Mouse (Mus musculus) heart, embryonic 11.5 days (tissue): ENCODE measurements around the gene Fuca1. TPM values are rescaled to one million over a fixed set of nuclear protein-coding genes. Genes with fewer than 3 reads are reported as not detected.

Source experiments
- ATAC-seq: fragments of 200-750 bp; cut with Nextera tagmentation; replicated peaks from 2 replicates; pipeline ENCODE4 v1.8.0; 2017; ENCODE audit warnings: moderate library complexity; ENCODE audit not compliant: insufficient number of reproducible peaks, low FRiP score, low TSS enrichment
- H3K27ac ChIP-seq: fragments of 300-500 bp; sonication (generic); 2 replicates; pipeline ENCODE4 v1.5.1; 2014; ENCODE audit warnings: mild to moderate bottlenecking, low read depth, low read length
- H3K27me3 ChIP-seq: fragments of 300-500 bp; sonication (generic); 2 replicates; pipeline ENCODE4 v1.6.1; 2014; ENCODE audit warnings: mild to moderate bottlenecking, low read length, mixed read lengths; ENCODE audit not compliant: control insufficient read depth, insufficient read depth
- H3K36me3 ChIP-seq: fragments of 300-500 bp; sonication (generic); 2 replicates; pipeline ENCODE4 v1.6.1; 2014; ENCODE audit warnings: mild to moderate bottlenecking, low read length, moderate library complexity, mixed read lengths; ENCODE audit not compliant: control insufficient read depth, insufficient read depth
- H3K4me1 ChIP-seq: fragments of 300-500 bp; sonication (generic); 2 replicates; pipeline ENCODE4 v1.6.1; 2014; ENCODE audit warnings: low read length; ENCODE audit not compliant: control insufficient read depth, insufficient read depth
- H3K4me2 ChIP-seq: fragments of 300-500 bp; sonication (generic); 2 replicates; pipeline ENCODE4 v1.6.1; 2014; ENCODE audit warnings: mild to moderate bottlenecking, moderate library complexity
- H3K4me3 ChIP-seq: fragments of 300-500 bp; sonication (generic); 2 replicates; pipeline ENCODE4 v1.5.1; 2014; ENCODE audit warnings: low read depth, low read length
- H3K9ac ChIP-seq: fragments of 300-500 bp; sonication (generic); 2 replicates; pipeline ENCODE4 v1.6.1; 2014; ENCODE audit warnings: mild to moderate bottlenecking, low read depth, low read length, moderate library complexity
- H3K9me3 ChIP-seq: fragments of 300-500 bp; sonication (generic); replicated peaks from 2 replicates; pipeline ENCODE4 v1.6.1; 2016; ENCODE audit warnings: low read length; ENCODE audit not compliant: control insufficient read depth
- WGBS: fragments of 180-500 bp; shearing (Covaris S2); extraction: QIAGEN DNeasy Blood & Tissue Kit; methylation state at CpG from one replicate; pipeline ENCODE4 v1.1.7; 2014; ENCODE audit not compliant: insufficient replicate concordance; 5-methylcytosine and 5-hydroxymethylcytosine counted together
- polyA plus RNA-seq: library from polyadenylated mRNA; unstranded; fragments of >200 nt; fragmentation: Nextera tagmentation; extraction: Ambion mirVana; gene quantifications from 2 replicates; pipeline ENCODE4 v1.2.1, GENCODE M21; 2014

Fuca1 gene
- polyA plus RNA-seq, 1 experiment from 2014 or later, result 42.4 TPM

DNA sequence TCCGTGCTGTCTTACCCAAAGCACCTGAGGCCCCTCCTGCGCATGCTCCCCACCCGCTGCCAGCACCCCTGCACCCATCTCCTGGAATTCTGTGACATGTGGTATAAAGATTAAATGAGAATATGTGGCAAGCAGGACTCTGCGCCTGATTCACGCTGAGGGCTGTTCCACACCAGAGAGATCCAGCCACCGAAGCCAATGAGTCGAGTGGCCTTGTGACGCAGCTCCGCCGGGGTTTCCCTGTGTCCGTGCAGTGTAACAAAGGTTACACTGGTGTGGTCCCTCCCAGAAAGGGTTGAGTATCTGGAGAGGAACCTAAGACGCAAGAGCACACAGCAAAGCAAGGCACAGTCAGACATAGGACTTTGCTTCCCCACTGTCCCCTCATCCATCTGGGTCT is 34.9 kb upstream of the Fuca1 start:
- no peaks in the 10 kb centered on the region for H3K27me3 ChIP-seq
- 83% methylated on average over 12 of the region's 12 CpGs for WGBS
- no peak overlapping the region for H3K4me3 ChIP-seq
- no peaks in the 10 kb centered on the region for H3K9me3 ChIP-seq
- no peak for ATAC-seq
- H3K9ac ChIP-seq, result no peak overlapping the region
- no peak overlapping the region for H3K4me2 ChIP-seq
- no peaks in the 10 kb centered on the region for H3K36me3 ChIP-seq
- H3K4me1 ChIP-seq, result peaks cover 8% of the 10 kb centered on the region
- no peak overlapping the region for H3K27ac ChIP-seq

DNA sequence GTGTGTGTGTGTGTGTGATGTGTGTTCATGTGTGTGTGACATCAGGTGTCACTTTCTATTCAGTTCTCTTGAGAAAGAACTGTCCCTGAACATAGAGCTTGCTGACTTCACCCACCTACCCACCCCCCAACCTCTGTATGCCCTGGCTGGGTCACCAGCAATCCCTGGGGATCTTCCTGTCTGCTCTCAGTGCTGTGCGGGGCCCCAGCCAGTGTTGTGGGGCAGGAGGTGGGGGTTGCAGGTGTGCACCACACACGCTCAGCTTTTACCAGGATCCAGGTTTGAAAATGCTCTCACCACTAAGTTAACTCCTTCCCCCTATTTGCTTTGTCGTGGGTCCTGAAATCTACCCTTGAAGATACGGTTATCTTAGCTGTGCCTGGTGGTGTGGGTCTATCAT is 34.4 kb upstream of the Fuca1 start:
- Histone ChIP-seq H3K27me3 (no peaks in the 10 kb centered on the region), H3K27ac (no peak overlapping the region), H3K36me3 (no peaks in the 10 kb centered on the region), H3K9me3 (no peaks in the 10 kb centered on the region), H3K4me2 (no peak overlapping the region), H3K9ac (no peak overlapping the region), H3K4me3 (no peak overlapping the region), H3K4me1 (peaks cover 8% of the 10 kb centered on the region)
- 68% methylated on average over 4 of the region's 4 CpGs for whole genome bisulfite sequencing
- ATAC-seq, result no peak

DNA sequence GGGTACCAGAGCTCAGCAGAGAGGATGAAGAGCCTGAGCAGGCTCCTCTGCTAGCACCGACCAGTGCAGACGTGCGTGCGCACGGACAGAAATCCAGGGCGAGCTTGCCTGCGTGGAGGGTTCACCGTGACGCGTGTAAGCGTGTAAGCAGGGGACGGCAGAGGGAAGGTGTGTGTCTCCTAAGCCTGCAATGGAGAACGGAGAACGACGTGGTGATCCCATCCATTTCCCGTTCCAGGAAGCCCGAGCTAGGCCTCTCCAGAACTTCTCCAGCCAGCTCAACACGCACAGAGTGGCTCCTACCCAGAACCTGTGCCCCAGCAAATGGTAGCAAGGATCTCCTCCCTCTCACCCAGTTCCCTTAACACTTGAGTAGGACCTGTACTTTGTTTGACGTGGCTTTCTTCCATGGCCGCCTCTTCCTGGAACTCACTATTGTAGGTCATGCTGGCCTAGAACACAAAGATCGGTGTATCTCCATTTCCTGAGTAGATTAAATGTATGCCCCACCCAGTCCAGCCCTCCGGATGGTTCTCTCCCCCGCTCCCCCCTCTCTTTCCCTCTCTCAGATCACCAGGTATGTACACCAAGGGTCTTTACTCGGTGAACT is 32.0 kb upstream of the Fuca1 start:
- H3K4me3 ChIP-seq, result no peak overlapping the region
- H3K36me3 ChIP-seq, result no peaks in the 10 kb centered on the region
- H3K9ac ChIP-seq, result no peak overlapping the region
- H3K4me2 ChIP-seq, result no peak overlapping the region
- no peaks in the 10 kb centered on the region for H3K27me3 ChIP-seq
- no peak for ATAC-seq
- H3K4me1 ChIP-seq, result peaks cover 8% of the 10 kb centered on the region
- H3K9me3 ChIP-seq, result no peaks in the 10 kb centered on the region
- 85% methylated on average over 24 of the region's 24 CpGs for WGBS
- H3K27ac ChIP-seq, result no peak overlapping the region

DNA sequence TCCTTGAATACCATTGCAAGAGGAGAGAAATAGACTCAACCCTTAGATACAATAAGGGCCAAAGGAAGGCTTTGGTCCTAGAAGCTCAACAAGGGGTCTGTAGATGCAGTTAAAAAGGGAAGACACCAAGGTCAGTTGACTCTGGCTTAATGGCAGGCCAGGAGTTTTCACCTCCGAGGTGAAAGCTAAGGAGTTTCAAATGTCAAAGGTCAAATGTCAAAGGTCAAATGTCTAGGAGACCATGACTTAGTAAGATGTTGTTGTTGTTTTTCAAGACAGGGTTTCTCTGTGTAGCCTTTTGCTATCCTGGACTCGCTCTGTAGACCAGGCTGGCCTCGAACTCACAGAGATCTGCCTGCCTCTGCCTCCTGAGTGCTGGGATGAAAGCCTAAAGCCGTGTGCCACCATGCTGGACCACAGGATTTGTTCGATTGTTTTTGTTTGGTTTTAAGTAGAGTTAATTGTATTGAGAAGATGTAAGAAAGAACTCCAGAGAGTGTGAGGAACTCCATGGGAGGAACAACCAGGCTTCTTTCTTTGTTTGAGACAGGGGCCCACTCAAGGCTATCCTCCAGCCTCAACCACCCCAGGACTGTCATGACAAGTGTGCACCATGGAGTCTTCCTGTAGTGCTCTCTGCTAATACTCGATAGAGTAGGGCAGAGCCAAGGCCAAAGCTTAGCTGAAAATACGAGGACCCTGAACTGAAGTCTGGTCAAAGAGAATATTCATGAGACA is 31.2 kb upstream of the Fuca1 start:
- WGBS, result 76% methylated on average over 7 of the region's 7 CpGs
- no peak overlapping the region for H3K27ac ChIP-seq
- peaks cover under 1% of the 10 kb centered on the region for H3K4me1 ChIP-seq
- no peak for ATAC-seq
- H3K27me3 ChIP-seq, result no peaks in the 10 kb centered on the region
- no peaks in the 10 kb centered on the region for H3K36me3 ChIP-seq
- no peaks in the 10 kb centered on the region for H3K9me3 ChIP-seq
- no peak overlapping the region for H3K9ac ChIP-seq
- H3K4me3 ChIP-seq, result no peak overlapping the region
- H3K4me2 ChIP-seq, result no peak overlapping the region

DNA sequence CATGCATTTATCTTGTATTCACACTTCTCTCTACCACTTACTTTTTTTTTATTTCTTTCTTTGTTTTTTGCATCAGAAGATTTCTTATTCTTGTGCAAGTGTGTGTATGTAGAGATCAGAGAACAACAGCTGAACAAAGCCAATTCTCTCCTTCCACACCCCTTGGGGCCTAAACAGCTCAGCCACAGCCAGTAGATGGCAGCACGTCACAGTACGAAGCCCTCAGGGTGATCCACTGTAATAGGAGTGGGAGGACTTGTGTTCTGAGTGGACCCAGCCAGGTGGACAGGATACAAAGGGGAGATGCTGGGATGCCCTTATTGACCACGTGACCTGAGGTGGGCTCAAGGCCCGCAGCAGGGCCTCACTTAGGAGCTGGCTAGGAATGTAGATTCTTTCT is 30.7 kb upstream of the Fuca1 start:
- H3K27me3 ChIP-seq, result no peaks in the 10 kb centered on the region
- 6% methylated on average over 4 of the region's 4 CpGs for WGBS
- no peak overlapping the region for H3K27ac ChIP-seq
- no peaks in the 10 kb centered on the region for H3K36me3 ChIP-seq
- no peaks in the 10 kb centered on the region for H3K9me3 ChIP-seq
- H3K4me3 ChIP-seq, result no peak overlapping the region
- H3K4me1 ChIP-seq, result peaks cover 2% of the 10 kb centered on the region; the same call in 1 of the 2 replicates
- ATAC-seq, result peak; percentile 76
- H3K4me2 ChIP-seq, result no peak overlapping the region
- H3K9ac ChIP-seq, result no peak overlapping the region

DNA sequence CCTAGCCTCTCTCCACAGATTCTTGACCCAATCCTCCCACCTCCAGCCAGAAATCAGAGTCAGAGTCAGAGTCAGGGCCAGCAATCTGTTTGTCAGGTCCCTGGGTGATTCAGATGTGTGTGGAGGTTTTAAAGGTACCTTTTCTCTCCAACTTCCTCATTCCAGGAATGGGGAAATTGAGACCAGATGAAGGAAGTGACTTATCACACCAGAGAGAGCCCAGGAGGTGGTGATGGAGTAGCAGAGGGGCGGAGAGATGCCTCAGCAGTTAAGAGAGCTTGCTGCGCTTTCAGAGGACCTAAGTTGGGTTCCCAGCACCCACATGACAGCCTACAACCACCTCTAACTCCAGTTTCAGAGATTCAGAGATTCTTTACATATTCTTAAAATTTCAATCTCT is 29.0 kb upstream of the Fuca1 start:
- ATAC-seq, result no peak
- H3K9me3 ChIP-seq, result no peaks in the 10 kb centered on the region
- no peak overlapping the region for H3K4me3 ChIP-seq
- no peak overlapping the region for H3K9ac ChIP-seq
- H3K4me1 ChIP-seq, result peaks cover 6% of the 10 kb centered on the region; the same call in 1 of the 2 replicates
- no peaks in the 10 kb centered on the region for H3K27me3 ChIP-seq
- 83% methylated on average over 2 of the region's 2 CpGs for WGBS
- H3K4me2 ChIP-seq, result no peak overlapping the region
- H3K36me3 ChIP-seq, result no peaks in the 10 kb centered on the region
- no peak overlapping the region for H3K27ac ChIP-seq

DNA sequence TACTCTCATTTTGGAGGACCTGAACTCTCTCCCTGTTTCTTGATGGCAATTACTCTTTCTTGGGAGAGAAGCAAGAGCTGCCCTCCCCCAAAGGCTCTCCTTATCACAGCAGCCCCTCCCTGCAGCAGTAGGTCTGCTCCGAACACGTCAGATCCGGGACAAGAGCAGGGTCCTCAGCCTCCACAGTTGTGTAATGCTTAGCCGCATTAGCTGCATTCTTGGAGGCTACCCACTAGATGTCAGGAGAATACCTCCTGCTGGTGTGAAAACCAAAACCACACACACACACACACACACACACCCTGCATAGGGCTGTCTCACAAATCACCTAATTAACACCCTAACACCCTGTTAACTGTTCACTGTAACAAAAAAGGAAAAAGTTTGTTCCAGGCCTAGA is 27.7 kb upstream of the Fuca1 start:
- H3K9ac ChIP-seq, result no peak overlapping the region
- WGBS, result 17% methylated on average over 4 of the region's 4 CpGs
- no peak overlapping the region for H3K27ac ChIP-seq
- H3K27me3 ChIP-seq, result no peaks in the 10 kb centered on the region
- H3K36me3 ChIP-seq, result no peaks in the 10 kb centered on the region
- no peak for ATAC-seq
- H3K4me1 ChIP-seq, result peaks cover 6% of the 10 kb centered on the region; the same call in 1 of the 2 replicates
- no peak overlapping the region for H3K4me2 ChIP-seq
- H3K4me3 ChIP-seq, result no peak overlapping the region
- H3K9me3 ChIP-seq, result no peaks in the 10 kb centered on the region

DNA sequence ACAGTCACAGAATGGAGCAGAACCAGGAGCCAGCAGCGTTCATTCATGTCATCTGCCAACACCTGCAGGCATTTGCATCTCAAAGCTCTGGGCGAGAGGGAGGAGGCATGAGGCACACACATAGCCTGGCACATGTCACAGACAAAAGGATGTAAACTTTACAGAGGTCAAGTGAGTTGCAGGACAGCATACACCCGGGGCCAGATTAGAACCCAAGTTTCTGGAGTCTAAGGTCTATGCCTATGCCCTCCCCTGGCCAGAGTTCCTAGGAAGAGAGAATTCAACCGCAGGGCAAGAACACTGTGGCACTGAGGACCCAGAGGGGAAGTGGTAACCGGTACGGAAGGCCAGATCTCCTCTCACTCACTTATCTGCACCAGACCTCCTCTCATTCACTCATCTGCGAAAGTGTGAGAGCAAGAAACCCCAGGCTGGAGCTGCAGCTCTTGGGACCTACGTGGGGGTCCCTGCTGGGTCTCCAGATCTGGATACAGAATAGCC is 25.4 kb upstream of the Fuca1 start, which contains the start of gene Cnr2:
Gene Cnr2 (plus strand): TSS at position 324 of the 501 bp plus-strand sequence.
- no peak within 1 kb of the TSS for H3K9ac ChIP-seq
- H3K27ac ChIP-seq, result no peak within 1 kb of the TSS
- H3K27me3 ChIP-seq, result no peaks in the 10 kb centered on the region
- no peak for ATAC-seq
- H3K4me2 ChIP-seq, result no peak within 1 kb of the TSS
- H3K36me3 ChIP-seq, result no peaks in the 10 kb centered on the region
- no peaks in the 10 kb centered on the region for H3K9me3 ChIP-seq
- peaks cover 12% of the 10 kb centered on the region for H3K4me1 ChIP-seq
- H3K4me3 ChIP-seq, result no peak within 1 kb of the TSS
- 32% methylated on average over 8 of the region's 8 CpGs for WGBS
